In genomic region chr17:28967021-28967610, GRCm38 (mm10) we compare ENCODE assay signal across 16 mouse cellular contexts. TPM values are rescaled to one million over a fixed set of nuclear protein-coding genes. Genes with fewer than 3 reads are reported as not detected.
DNase-seq lines count a peak whose midpoint lies in the region; ATAC-seq and TF ChIP-seq lines count a peak whose summit lies in the region.
"Had no signal": no experiment of that assay in that cellular context is flagged by ENCODE, and none has a peak within 500 bp of the region (broad histone marks: within the 10 kb centered on the region; RNA-seq: fewer than 3 reads in every experiment).

No protein-coding gene starts in this region.

- peaks cover 52% of the 10 kb centered on the region for H3K36me3 ChIP-seq in lung, postnatal 0 days (ENCODE audit: insufficient read depth, low read length)
- peaks cover 87% of the 10 kb centered on the region for H3K36me3 ChIP-seq in intestine, postnatal 0 days (ENCODE audit: control insufficient read depth, insufficient read depth)

- peak; percentile 19 for DNase-seq in lung, postnatal 0 days (ENCODE audit: low spot score)
- no peak for DNase-seq in lung, postnatal 14 days
- peak; percentile 23 for DNase-seq in thymus, postnatal 25 days
- DNase-seq in neural tube, embryonic 10.5 days (ENCODE audit: extremely low spot score, low spot score) = no peak
- DNase-seq in gastrocnemius, adult 8-10 months (ENCODE audit: low spot score in 2 of 2) = no peak
- DNase-seq: embryo, embryonic 11 days; right cerebral cortex, postnatal 25 days had no signal

- H3K27me3 ChIP-seq in lung, postnatal 0 days (replicated peaks; ENCODE audit: insufficient read depth, low read length) = no peaks in the 10 kb centered on the region
- no peaks in the 10 kb centered on the region for H3K27me3 ChIP-seq in intestine, postnatal 0 days (replicated peaks; ENCODE audit: control insufficient read depth, insufficient read depth, low read length)
- H3K27me3 ChIP-seq: limb, embryonic 12.5 days had no signal

- no peaks in the 10 kb centered on the region for H3K9me3 ChIP-seq in lung, postnatal 0 days (ENCODE audit: low read length)
- H3K9me3 ChIP-seq in intestine, postnatal 0 days (ENCODE audit: control insufficient read depth) = no peaks in the 10 kb centered on the region
- H3K9me3 ChIP-seq: G1E; limb, embryonic 12.5 days had no signal

- no peak for TF ChIP-seq EP300 in lung, postnatal 0 days (IDR thresholded peaks at IDR 0.05)

- no peak for TF ChIP-seq CTCF in lung, postnatal 0 days (IDR thresholded peaks at IDR 0.05)
- no peak for TF ChIP-seq CTCF in intestine, postnatal 0 days (IDR thresholded peaks at IDR 0.05; ENCODE audit: low read depth)

- no peak for ATAC-seq in lung, postnatal 0 days
- peak; percentile 70 for ATAC-seq in common myeloid progenitor, adult 5-6 weeks (replicated peaks; ENCODE audit: low read depth, poor library complexity, severe bottlenecking)
- peak; percentile 66 for ATAC-seq in monocyte, adult 5-6 weeks (replicated peaks; ENCODE audit: insufficient number of reproducible peaks, low FRiP score, low TSS enrichment, poor library complexity, severe bottlenecking)
- ATAC-seq in intestine, postnatal 0 days = no peak
- ATAC-seq: intestine, embryonic 16.5 days had no signal

- H3K4me1 ChIP-seq in lung, postnatal 0 days (ENCODE audit: insufficient read depth, low read depth, low read length) = no peaks in the 10 kb centered on the region
- no peaks in the 10 kb centered on the region for H3K4me1 ChIP-seq in intestine, postnatal 0 days (replicated peaks; ENCODE audit: control insufficient read depth, insufficient read depth, low read length)
- H3K4me1 ChIP-seq: limb, embryonic 12.5 days had no signal

- no peak overlapping the region for H3K9ac ChIP-seq in lung, postnatal 0 days (replicated peaks; ENCODE audit: low read depth)
- no peak overlapping the region for H3K9ac ChIP-seq in intestine, postnatal 0 days (ENCODE audit: low read depth, low read length)
- H3K9ac ChIP-seq: limb, embryonic 12.5 days had no signal

- no peak overlapping the region for H3K27ac ChIP-seq in lung, postnatal 0 days (ENCODE audit: low read length)
- no peak overlapping the region for H3K27ac ChIP-seq in intestine, postnatal 0 days (ENCODE audit: low read depth, low read length)
- H3K27ac ChIP-seq: limb, embryonic 12.5 days had no signal

- H3K4me2 ChIP-seq in lung, postnatal 0 days (replicated peaks; ENCODE audit: low read depth, low read length) = no peak overlapping the region
- H3K4me2 ChIP-seq in intestine, postnatal 0 days (replicated peaks; ENCODE audit: low read depth) = no peak overlapping the region
- H3K4me2 ChIP-seq: limb, embryonic 12.5 days had no signal

- 64% methylated on average over 11 of the region's 11 CpGs for WGBS in lung, postnatal 0 days
- WGBS in intestine, postnatal 0 days = 77% methylated on average over 11 of the region's 11 CpGs

- H3K4me3 ChIP-seq in lung, postnatal 0 days (ENCODE audit: low read depth, low read length) = no peak overlapping the region
- no peak overlapping the region for H3K4me3 ChIP-seq in intestine, postnatal 0 days (ENCODE audit: low read depth, low read length)
- H3K4me3 ChIP-seq: limb, embryonic 12.5 days had no signal

RNA-seq across cellular contexts. Expression of gene Kctd20, which starts 15.4 kb away (rescaled TPM):
- polyA plus RNA-seq in lung, postnatal 0 days (2015; fragmentation: Nextera tagmentation; extraction: Ambion mirVana) = 44.3 and 49.5 TPM in 2 replicates
- total RNA-seq in common myeloid progenitor, adult 5-6 weeks (2017) = 73.9 and 83.7 TPM in 2 replicates
- total RNA-seq in monocyte, adult 5-6 weeks (2017) = 67.0 to 103 TPM (median 95.1 TPM) in 3 replicates
- polyA plus RNA-seq in intestine, postnatal 0 days (2015; fragmentation: Nextera tagmentation; extraction: Ambion mirVana) = 25.6 and 27.0 TPM in 2 replicates
- 10 to 100 TPM; 27.0 to 38.6 (median 28.7) TPM for total RNA-seq in gastrocnemius, adult 8-10 months (2022)

RNA-seq across cellular contexts. Expression of gene Pxt1, which starts 23.5 kb away (rescaled TPM):
- polyA plus RNA-seq in lung, postnatal 0 days (2015; fragmentation: Nextera tagmentation; extraction: Ambion mirVana) = 0.12 TPM in 1 of 2 replicates, not detected in the other
- not detected in 2 replicates for total RNA-seq in common myeloid progenitor, adult 5-6 weeks (2017)
- total RNA-seq in monocyte, adult 5-6 weeks (2017) = not detected in 3 replicates
- polyA plus RNA-seq in intestine, postnatal 0 days (2015; fragmentation: Nextera tagmentation; extraction: Ambion mirVana) = not detected in 2 replicates
- total RNA-seq in gastrocnemius, adult 8-10 months (2022) = not detected
- total RNA-seq: G1E; gastrocnemius, adult 18-20 months had no signal
- polyA plus RNA-seq: heart, embryonic 14.5 days; intestine, embryonic 16.5 days; neural tube, embryonic 14.5 days had no signal

RNA-seq across cellular contexts. Expression of gene Stk38, which starts 40.7 kb away (rescaled TPM):
- 60.3 and 61.1 TPM in 2 replicates for polyA plus RNA-seq in lung, postnatal 0 days (2015; fragmentation: Nextera tagmentation; extraction: Ambion mirVana)
- 94.7 and 123 TPM in 2 replicates for total RNA-seq in common myeloid progenitor, adult 5-6 weeks (2017)
- 369 to 443 TPM (median 402 TPM) in 3 replicates for total RNA-seq in monocyte, adult 5-6 weeks (2017)
- 51.5 and 59.5 TPM in 2 replicates for polyA plus RNA-seq in intestine, postnatal 0 days (2015; fragmentation: Nextera tagmentation; extraction: Ambion mirVana)
- 10 to 100 TPM; 19.5 to 22.5 (median 19.8) TPM for total RNA-seq in gastrocnemius, adult 8-10 months (2022)

RNA-seq across cellular contexts. Expression of gene 4930539E08Rik, which starts 52.0 kb away (rescaled TPM):
- polyA plus RNA-seq in lung, postnatal 0 days (2015; fragmentation: Nextera tagmentation; extraction: Ambion mirVana) = 0.02 TPM in 1 of 2 replicates, not detected in the other
- 1.0 and 1.6 TPM in 2 replicates for total RNA-seq in common myeloid progenitor, adult 5-6 weeks (2017)
- 0.38 to 0.78 TPM in 2 of 3 replicates, not detected in the other for total RNA-seq in monocyte, adult 5-6 weeks (2017)
- polyA plus RNA-seq in intestine, postnatal 0 days (2015; fragmentation: Nextera tagmentation; extraction: Ambion mirVana) = 2.9 and 3.5 TPM in 2 replicates
- total RNA-seq in gastrocnemius, adult 8-10 months (2022) = not detected
- total RNA-seq: gastrocnemius, adult 18-20 months had no signal
- polyA plus RNA-seq: G1E had no signal

Comparison
In these comparisons a context has a peak if more than half of its experiments do, and no peak if none do; other contexts are left out.
1. DNase-seq: peak in lung, postnatal 0 days (single experiment) and thymus, postnatal 25 days (single experiment); none in lung, postnatal 14 days (single experiment), neural tube, embryonic 10.5 days (single experiment) and gastrocnemius, adult 8-10 months (0 of 2).
2. ATAC-seq: peak in common myeloid progenitor, adult 5-6 weeks (single experiment) and monocyte, adult 5-6 weeks (single experiment); none in lung, postnatal 0 days (single experiment) and intestine, postnatal 0 days (single experiment).